Mouse (Mus musculus) naive thymus-derived CD4-positive, alpha-beta T cell, adult 2 months (primary cell): Measurements from ENCODE around the gene Svs2.
"Not testable (repeated sequence)": the region's sequence is repeated elsewhere in the genome, so short reads cannot be mapped to it uniquely, and the experiment has no call there.

Source experiments
- DNase-seq: peaks from one replicate; pipeline ENCODE4 v3.0.0-alpha.2; 2011; ENCODE audit warnings: low read depth

The Svs2 gene

GRCm38 (mm10) chr2:164238366-164238765 lies at the start of gene Svs2:
Gene Svs2, minus strand, starts transcription at chr2:164238466.
- no peak for DNase-seq

GRCm38 (mm10) chr2:164278359-164278758 lies 40.1 kb upstream of the Svs2 start, which contains the start of gene Svs4:
Gene Svs4, minus strand, starts transcription at chr2:164278459.
- DNase-seq: no peak

- not testable (repeated sequence) for DNase-seq
These were observed 18.3 kb upstream of the Svs2 start, which contains the start of gene Svs3b for GRCm38 (mm10) chr2:164256540-164256939. Gene Svs3b, minus strand, starts transcription at chr2:164256640.

GRCm38 (mm10) chr2:164232671-164233070 lies 5.6 kb downstream of the Svs2 start:
- DNase-seq: no peak

GRCm38 (mm10) chr2:164228361-164229070 lies 9.8 kb downstream of the Svs2 start:
- no peak for DNase-seq

- DNase-seq: no peak
These were observed 16.7 kb downstream of the Svs2 start, which contains the start of gene Wfdc15b for GRCm38 (mm10) chr2:164221522-164221921. Gene Wfdc15b, minus strand, starts transcription at chr2:164221660.

GRCm38 (mm10) chr2:164219295-164219694 lies 19.0 kb downstream of the Svs2 start:
- no peak for DNase-seq

- no peak for DNase-seq
These were observed 25.6 kb downstream of the Svs2 start for GRCm38 (mm10) chr2:164212711-164213110.

GRCm38 (mm10) chr2:164210892-164211291 lies 27.4 kb downstream of the Svs2 start:
- no peak for DNase-seq

- no peak for DNase-seq
These were observed 31.6 kb downstream of the Svs2 start for GRCm38 (mm10) chr2:164206676-164207075.

- not testable (repeated sequence) for DNase-seq
These were observed 32.3 kb downstream of the Svs2 start for GRCm38 (mm10) chr2:164206011-164206410.

GRCm38 (mm10) chr2:164199626-164200327 lies 38.5 kb downstream of the Svs2 start, which contains the start of gene Wfdc15a:
Gene Wfdc15a, minus strand, starts transcription at chr2:164200130.
- no peak for DNase-seq

GRCm38 (mm10) chr2:164196700-164196990 lies 41.6 kb downstream of the Svs2 start:
- DNase-seq: no peak

GRCm38 (mm10) chr2:164195971-164196699 lies 42.1 kb downstream of the Svs2 start:
- no peak for DNase-seq

- no peak for DNase-seq
These were observed 43.2 kb downstream of the Svs2 start for GRCm38 (mm10) chr2:164194959-164195630.

- DNase-seq: no peak
These were observed 46.0 kb downstream of the Svs2 start for GRCm38 (mm10) chr2:164192279-164192678.

GRCm38 (mm10) chr2:164190576-164190975 lies 47.7 kb downstream of the Svs2 start, which contains the start of gene Wfdc12:
Gene Wfdc12, minus strand, starts transcription at chr2:164190608.
- no peak for DNase-seq

GRCm38 (mm10) chr2:164188722-164189121 lies 49.5 kb downstream of the Svs2 start:
- DNase-seq: peak; percentile 55
